Mouse (Mus musculus) gastrocnemius, adult 18-20 months (tissue): ENCODE data around the gene Cfap45. TPM values are rescaled to one million over a fixed set of nuclear protein-coding genes. Genes with fewer than 3 reads are reported as not detected.

Experiments
- DNase-seq: peaks from one replicate; pipeline ENCODE4 v3.0.0; 2021; ENCODE audit warnings: low spot score
- long read RNA-seq, 2 experiments: library from polyadenylated mRNA; stranded (forward); transcript quantifications; one replicate each; pipeline ENCODE4 v2.0.0; 2021
- total RNA-seq, 2 experiments: library from RNA; stranded (reverse); gene quantifications; 2 replicates each; pipeline ENCODE4 v1.2.3; 2021

Cfap45 gene
- under 1 TPM in 1 of 2 experiments, not detected in 1; 0.47 TPM for total RNA-seq
- long read RNA-seq, experiment 1 = 0 reads
- long read RNA-seq, experiment 2 = 0 reads

GRCm38 (mm10) chr1:172520576-172521440, at the start of gene Cfap45:
Cfap45 (plus strand) TSS chr1:172520801.
- peak; percentile 47 for DNase-seq

- DNase-seq = no peak
Measured at GRCm38 (mm10) chr1:172472909-172473308, 47.7 kb upstream of the Cfap45 start.

DNA sequence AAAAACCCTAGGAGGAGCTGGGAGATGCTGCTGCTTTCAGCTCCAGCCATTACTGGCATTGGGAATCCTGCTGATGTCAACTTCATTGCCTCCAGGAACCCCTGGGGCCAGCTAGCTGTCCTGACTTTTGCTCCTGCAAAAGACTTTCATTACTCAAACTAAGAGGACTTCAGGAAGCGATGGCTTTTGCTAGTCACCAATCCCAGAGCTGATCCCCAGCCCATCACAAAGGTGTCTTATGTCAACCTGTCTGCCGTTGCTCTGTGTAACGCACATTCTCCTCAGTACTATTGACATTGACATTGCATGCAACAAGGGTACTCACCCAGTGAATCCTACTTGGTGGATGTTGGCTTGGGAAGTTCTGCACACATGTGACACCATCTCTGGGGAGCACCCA, 46.4 kb upstream of the Cfap45 start:
- no peak for DNase-seq

DNA sequence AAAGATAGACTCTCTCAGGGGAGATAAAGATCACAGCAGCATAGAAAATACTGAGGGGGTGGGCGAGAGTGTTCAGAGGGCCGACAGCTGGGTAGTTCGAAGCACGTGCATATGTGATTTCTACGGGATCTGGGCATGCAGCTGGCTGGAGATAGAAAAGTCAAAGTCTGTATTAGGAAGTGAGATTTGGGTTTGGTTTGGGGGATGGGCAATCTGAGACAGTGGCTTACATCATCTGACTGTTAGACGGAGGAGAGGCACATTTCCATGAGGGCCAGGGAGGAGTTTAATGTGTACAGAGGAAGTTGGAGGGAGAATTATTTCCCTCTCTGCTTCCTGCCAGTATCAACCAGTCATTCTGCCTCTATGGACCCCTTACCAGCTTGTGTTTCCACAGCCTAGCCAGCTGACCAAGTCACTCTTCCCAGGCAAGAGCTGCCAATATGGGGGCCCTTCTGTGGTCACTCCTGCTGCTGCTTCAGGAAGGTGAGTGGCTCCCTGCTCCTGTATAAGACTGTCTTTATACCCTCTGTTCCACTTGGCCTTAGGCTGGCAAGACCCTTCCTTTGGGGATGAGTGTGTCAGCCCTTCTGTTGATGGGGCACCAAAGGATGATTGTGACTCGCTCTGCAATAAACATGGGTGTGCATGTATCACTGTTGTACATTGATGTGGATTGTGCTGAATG, 45.4 kb upstream of the Cfap45 start, which contains the start of gene Slamf9:
Gene Slamf9 (plus strand): TSS at position 305 of the 688 bp plus-strand sequence.
- DNase-seq = no peak

DNA sequence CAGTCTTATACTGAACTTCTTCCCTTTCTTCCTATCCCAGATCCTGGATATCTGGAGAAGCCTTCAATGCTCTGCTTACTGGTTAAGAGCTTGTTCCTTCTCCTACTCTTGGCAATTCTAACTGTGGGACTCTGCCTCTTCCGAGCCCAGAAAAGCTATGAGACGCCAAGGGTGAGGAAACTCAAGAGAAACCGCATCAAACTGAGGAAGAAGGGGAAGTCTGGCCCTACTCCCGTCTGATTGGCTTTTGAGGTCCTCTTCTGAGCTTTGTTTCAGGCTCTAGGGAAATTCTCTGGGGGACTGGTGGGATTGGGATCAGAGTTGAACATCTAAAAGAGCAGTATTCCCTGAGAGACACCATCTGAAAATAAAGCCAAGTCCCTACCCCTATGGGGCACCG, 42.6 kb upstream of the Cfap45 start:
- DNase-seq = no peak

DNA sequence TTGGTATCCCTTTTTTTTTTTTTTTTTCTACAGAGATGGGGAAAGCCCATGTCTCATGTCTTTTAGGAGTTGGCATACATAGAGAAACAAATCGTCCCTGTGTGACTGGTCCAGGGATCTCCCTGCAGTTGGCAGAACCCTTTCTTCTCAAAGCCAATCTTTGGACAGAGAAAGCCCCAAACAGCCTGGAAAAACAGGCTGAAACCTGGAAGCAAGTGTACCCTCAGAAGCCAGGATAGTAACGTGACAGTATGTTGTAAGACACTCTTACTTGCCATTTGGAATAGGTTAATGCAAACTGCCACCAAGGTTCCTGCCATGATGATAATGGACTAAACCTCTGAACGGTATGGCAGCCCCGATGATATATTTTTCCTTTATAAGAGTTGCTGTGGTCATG, 40.2 kb upstream of the Cfap45 start:
- DNase-seq = no peak

DNA sequence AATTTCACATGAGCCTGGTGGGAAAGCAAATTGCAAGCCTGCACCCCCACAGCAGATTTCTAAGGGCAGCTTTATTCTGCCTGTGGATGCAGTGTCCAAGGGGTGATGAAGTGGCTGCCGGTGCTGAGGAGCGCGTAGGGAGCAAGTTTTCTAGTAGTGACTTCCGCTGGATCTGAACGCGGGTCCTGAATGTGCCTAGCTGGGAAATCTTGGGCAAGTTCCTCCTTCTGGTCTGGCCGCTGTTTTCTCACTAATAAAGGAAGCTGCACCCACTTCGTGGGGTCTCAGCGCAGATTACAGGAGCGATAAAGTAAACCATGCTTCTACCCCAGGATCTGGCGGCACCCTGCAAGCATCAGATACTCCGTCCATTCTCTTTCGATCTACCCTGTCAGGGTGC, 39.5 kb upstream of the Cfap45 start:
- DNase-seq = no peak

- peak; percentile 76 for DNase-seq
Measured at GRCm38 (mm10) chr1:172481540-172482280, 38.9 kb upstream of the Cfap45 start, which contains the start of gene Igsf9. Igsf9 (plus strand) TSS chr1:172481788.

- no peak for DNase-seq
Measured at GRCm38 (mm10) chr1:172482518-172483360, 37.9 kb upstream of the Cfap45 start.

- DNase-seq = no peak
Measured at GRCm38 (mm10) chr1:172483361-172483660, 37.3 kb upstream of the Cfap45 start.

GRCm38 (mm10) chr1:172484236-172484635, 36.4 kb upstream of the Cfap45 start:
- no peak for DNase-seq

DNA sequence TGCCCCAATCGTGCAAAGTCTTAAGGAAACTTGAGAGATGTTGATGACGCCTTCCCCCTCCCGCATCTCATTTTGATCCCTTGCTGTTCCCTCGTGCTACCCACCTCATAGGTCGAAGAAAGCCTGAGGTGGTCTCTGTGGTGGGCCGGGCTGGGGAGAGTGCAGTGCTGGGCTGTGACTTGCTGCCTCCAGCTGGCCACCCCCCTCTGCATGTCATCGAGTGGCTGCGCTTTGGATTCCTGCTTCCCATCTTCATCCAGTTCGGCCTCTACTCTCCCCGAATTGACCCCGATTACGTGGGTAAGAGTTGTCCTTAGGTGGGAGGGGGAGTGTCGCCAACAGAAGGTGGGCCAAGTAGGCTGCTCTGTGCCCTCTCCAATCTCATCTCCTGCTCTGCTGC, 35.9 kb upstream of the Cfap45 start:
- no peak for DNase-seq

DNA sequence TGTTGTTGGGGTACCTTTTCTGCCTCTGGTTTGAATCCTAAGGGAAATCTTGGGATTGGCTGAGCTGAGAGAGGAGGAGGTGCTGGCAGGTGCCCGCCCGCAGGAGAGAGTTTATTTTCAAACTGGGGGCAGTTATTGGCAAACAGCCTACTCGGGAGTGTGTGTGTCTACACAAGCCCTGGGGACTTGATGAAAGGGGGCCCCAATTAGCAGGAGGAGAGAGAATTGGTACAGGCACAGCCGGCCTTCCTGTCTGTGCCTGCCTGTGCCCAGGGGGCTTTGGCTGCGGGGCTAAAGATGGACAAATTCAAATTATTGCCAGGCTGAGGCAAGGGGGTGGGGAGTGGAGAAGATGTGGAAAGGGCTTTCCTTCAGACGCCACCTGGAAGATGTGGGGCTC, 34.8 kb upstream of the Cfap45 start:
- no peak for DNase-seq

DNA sequence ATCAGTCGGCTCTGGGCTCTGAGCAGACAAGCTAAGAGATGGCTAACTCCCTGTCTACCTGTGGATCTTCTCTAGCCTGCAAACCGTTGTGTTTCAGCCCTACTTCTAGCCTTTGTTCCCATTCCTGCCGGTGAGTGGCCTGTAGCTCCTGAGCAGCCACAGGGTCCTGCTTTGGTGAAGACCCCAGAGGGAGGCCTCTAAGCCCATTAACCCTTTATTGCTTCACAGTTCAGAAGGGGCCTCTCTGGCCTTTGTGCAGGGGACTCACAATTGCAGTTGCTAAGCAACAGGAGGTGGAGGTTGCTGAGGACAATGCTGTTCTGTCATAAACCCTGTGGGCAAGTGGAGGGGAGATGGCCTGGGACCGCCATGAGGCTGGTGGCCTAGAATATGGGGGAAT, 34.4 kb upstream of the Cfap45 start:
- DNase-seq = no peak

GRCm38 (mm10) chr1:172486651-172487050, 34.0 kb upstream of the Cfap45 start:
- DNase-seq = no peak

GRCm38 (mm10) chr1:172487859-172488258, 32.7 kb upstream of the Cfap45 start:
- no peak for DNase-seq

- no peak for DNase-seq
Measured at GRCm38 (mm10) chr1:172488831-172489230, 31.8 kb upstream of the Cfap45 start.

DNA sequence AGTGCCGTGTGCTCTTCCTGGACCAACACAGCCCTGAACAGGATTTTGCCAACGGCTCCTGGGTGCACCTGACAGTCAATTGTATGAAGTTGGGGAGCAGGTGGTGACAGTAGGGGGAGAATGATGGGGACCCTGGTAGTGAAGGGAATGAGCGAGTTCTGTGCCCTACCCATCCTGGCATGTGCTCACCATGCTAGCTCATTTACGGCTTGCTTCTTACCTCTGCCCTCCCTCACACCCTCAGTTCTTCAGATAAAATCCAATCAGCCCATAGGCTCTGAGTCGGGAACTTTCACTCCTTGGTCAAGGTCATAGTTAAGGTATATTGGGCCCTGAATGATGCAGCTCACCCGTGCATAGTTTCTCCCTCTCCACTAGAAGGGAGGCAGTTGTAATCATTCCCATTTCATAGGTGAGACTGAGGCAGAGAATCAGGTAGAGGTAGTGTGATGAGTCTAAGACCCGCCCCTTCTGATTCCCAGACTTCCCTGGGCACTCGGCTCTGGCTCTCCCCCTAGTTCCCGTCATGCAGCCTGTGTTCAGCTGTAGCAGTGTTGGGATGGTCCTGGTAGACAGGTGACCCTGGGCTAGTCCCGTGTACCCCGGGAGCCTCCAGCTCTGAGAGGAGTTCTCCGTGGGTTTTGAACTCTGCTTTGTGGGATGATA, 30.9 kb upstream of the Cfap45 start:
- no peak for DNase-seq

DNA sequence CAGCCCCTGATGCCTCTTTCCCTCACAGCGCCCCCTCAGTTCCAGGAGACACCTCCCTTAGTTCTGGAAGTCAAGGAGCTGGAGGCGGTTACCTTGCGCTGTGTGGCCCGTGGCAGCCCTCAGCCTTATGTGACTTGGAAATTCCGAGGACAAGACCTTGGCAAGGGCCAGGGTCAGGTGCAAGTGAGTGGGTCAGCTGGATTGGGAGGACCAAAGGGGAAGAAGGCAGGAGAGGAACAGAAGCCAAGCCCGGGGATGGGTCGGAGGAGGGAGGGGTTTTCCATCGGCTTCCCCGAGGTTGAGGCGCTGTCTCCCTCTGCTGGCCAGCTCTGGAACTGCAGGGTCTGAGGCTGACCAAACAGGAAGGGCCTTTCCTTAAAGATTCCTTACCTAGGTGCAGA, 30.3 kb upstream of the Cfap45 start:
- peak; percentile 86 for DNase-seq

GRCm38 (mm10) chr1:172492047-172492446, 28.6 kb upstream of the Cfap45 start:
- no peak for DNase-seq

- no peak for DNase-seq
Measured at GRCm38 (mm10) chr1:172493516-172493915, 27.1 kb upstream of the Cfap45 start.
